11 mouse cellular contexts compared by ENCODE assay signal in the genomic region with DNA sequence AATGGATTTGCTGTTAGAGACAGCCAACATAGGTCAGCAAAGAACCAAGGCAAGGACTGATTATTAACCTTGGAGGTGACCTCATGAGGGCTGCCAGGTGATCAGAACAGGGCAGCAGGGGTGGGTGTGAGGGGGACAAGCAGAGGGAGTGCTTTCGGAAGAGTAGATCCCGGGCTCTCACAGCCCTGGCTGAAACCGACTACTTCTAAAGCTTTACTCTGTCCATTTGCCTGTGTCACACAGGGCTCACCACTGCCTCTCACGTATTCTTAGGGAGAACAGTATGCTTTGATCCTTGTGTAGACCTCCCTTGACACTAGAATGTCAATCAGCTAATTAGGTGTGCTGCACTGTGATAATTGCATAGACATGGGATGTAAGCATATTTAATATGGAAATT.
"Had no signal": no experiment of that assay in that cellular context is flagged by ENCODE, and none has a peak within 500 bp of the region (broad histone marks: within the 10 kb centered on the region; RNA-seq: fewer than 3 reads in every experiment).

No protein-coding gene starts in this region.

- H3K4me1 ChIP-seq: intestine, embryonic 15.5 days; kidney, embryonic 15.5 days; neural tube, embryonic 15.5 days had no signal

- H3K36me3 ChIP-seq: intestine, embryonic 15.5 days; kidney, embryonic 15.5 days; limb, embryonic 13.5 days; neural tube, embryonic 15.5 days had no signal

- H3K4me3 ChIP-seq: intestine, embryonic 15.5 days; kidney, embryonic 15.5 days; layer of hippocampus, adult 2 months; limb, embryonic 13.5 days; neural tube, embryonic 15.5 days had no signal

- ATAC-seq: intestine, embryonic 15.5 days had no signal

- H3K27ac ChIP-seq: intestine, embryonic 15.5 days; kidney, embryonic 15.5 days; layer of hippocampus, adult 2 months; limb, embryonic 13.5 days; liver, embryonic 14.5 days; neural tube, embryonic 15.5 days had no signal

- H3K4me2 ChIP-seq: intestine, embryonic 15.5 days; kidney, embryonic 15.5 days; limb, embryonic 13.5 days; neural tube, embryonic 15.5 days had no signal

- H3K9ac ChIP-seq: intestine, embryonic 15.5 days; kidney, embryonic 15.5 days; limb, embryonic 13.5 days; liver, embryonic 14.5 days; neural tube, embryonic 15.5 days had no signal

- DNase-seq: left cerebral cortex, postnatal 4 days; lung, adult 18-20 months; right cerebral cortex, adult 18-20 months; right cerebral cortex, postnatal 25 days; thymus, postnatal 36 days had no signal

- H3K27me3 ChIP-seq: intestine, embryonic 15.5 days; kidney, embryonic 15.5 days; limb, embryonic 13.5 days; neural tube, embryonic 15.5 days had no signal

- H3K9me3 ChIP-seq: intestine, embryonic 15.5 days; kidney, embryonic 15.5 days; limb, embryonic 13.5 days; neural tube, embryonic 15.5 days had no signal
